Mouse (Mus musculus): ENCODE measurements around the gene Naa15. TPM values are rescaled to one million over a fixed set of nuclear protein-coding genes. Genes with fewer than 3 reads are reported as not detected.
"Not testable (repeated sequence)": the region's sequence is repeated elsewhere in the genome, so short reads cannot be mapped to it uniquely, and the experiment has no call there.

Naa15 gene
- polyA plus RNA-seq, 1 experiment, result 56.7 TPM

DNA sequence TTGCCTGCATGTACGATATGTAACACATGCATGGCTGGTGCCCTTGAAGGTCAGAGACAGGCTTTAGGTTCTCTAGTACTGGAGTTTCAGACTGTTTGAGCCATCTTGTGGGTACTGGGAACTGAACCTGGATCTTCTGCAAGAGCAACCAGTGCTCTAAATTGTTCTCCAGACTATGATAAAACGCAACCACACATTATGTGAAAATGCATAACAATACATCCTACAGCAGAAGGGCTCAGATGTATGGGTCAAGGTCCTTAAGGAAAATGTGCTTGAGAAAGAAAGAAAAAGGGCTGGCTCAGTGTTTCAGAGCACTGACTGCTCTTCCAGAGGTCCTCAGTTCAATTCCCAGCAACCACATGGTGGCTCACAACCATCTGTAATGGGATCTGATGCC, 21.3 kb upstream of the Naa15 start:
- H3K27ac ChIP-seq (ENCODE audit: insufficient read depth, low read depth, low read length), result no peak overlapping the region
- TF ChIP-seq CTCF (IDR thresholded peaks at IDR 0.05; ENCODE audit: low read depth, low read length) (no peak), POLR2A (IDR thresholded peaks at IDR 0.05; ENCODE audit: borderline replicate concordance, low read depth, low read length) (no peak)
- H3K4me3 ChIP-seq (ENCODE audit: insufficient read depth, low read length), result no peak overlapping the region
- no peaks in the 10 kb centered on the region; the same call in 1 of the 2 replicates for H3K4me1 ChIP-seq (ENCODE audit: control insufficient read depth, insufficient read depth, low read length)

DNA sequence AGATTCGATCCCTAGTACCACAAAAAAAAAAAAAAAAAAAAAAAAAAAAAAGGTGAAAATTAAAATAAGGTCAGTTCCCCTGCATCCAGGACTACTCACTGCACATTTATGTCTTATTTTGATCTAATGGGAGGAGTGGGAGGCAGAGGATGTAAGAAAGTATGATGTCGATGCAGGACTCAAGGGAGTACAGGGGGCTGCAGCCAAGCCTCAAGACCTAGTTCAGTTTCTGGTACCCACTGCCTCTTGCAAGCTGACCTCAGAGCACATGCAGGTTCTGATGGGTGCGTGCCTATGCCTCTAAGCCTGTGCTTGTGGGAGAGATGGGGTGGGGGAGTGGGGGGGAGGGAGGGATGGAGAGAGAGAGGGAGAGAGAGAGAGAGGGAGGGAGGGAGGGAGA, 20.1 kb upstream of the Naa15 start:
- Histone ChIP-seq H3K4me1 (ENCODE audit: control insufficient read depth, insufficient read depth, low read length) (no peaks in the 10 kb centered on the region; the same call in 1 of the 2 replicates), H3K27ac (ENCODE audit: insufficient read depth, low read depth, low read length) (no peak overlapping the region), H3K4me3 (ENCODE audit: insufficient read depth, low read length) (no peak overlapping the region)
- no peak for TF ChIP-seq POLR2A (IDR thresholded peaks at IDR 0.05; ENCODE audit: borderline replicate concordance, low read depth, low read length)
- TF ChIP-seq CTCF (IDR thresholded peaks at IDR 0.05; ENCODE audit: low read depth, low read length), result no peak

DNA sequence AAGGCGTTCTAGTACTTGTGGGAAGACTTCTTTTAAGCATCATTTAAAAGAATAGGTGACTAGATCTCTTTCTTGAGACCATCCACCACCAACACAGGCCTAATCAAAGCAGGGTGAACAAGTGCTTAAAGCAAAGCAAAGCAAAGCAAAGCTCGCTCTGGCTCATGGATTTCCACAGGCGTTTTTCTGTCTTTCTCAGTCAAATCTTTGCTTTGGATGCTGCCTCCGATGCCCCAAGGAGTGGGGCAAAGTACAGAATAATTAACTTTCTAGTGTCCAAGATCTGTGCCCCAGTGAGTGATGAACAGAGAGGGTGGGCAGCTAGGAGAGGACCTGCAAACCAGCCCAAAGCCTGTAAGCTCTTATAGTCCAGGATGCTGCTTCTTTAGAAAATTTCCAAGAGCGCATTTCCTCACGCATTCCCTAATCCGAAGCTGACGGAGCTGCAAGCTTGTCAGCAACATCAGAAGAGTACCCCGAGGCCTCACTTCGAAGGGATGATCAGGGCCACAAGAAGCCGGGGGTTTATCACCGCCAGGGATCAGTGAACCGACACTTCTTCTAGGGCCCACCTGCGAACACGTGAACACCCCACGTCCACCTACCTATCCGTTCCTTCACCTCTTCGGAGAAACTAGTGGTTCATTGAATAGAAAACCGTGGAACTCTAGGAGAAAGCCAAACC, 19.3 kb upstream of the Naa15 start:
- H3K4me3 ChIP-seq (ENCODE audit: insufficient read depth, low read length), result no peak overlapping the region
- no peak for TF ChIP-seq POLR2A (IDR thresholded peaks at IDR 0.05; ENCODE audit: borderline replicate concordance, low read depth, low read length)
- TF ChIP-seq CTCF (IDR thresholded peaks at IDR 0.05; ENCODE audit: low read depth, low read length), result no peak

DNA sequence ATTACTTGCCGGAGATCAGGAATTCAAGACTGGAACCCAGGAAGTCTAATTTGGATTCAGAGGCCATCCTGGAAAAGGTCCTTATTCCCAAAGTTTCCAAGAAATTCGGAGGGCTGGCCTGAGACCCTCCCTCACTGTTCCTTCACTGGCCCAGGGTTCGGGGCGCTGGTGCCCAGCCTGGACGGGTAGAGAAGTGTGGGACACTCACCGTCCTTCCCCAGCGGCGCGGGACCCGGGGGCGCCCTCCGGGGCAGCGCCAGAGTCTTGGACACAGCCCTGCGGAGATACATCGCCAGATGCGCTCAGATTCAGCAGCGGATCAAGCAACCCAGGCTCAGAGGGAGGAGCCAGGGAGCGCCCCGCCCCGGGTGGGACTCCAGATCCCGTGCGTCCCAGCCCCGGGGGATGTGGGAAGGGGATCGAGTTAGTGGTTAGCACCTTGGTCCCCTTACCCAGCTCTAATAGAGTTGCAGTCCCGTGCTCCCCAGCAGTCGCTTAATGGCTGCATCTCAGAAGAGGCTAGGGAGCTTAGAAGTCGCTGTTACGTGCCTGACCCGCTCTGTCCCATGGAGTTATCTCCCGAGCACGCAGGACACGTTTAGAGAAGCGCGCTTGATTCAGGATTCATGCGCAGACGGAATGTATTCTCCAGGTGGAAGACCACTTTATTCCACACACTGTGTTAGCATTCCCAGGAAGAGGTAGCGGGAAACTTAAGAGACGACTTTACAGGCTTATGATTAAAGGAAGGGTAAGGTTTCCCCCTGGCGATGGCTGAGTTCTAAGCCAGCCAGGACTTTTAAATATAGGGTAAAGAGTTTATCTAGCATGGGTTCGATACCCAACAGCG, 18.5 kb upstream of the Naa15 start, which contains the start of gene Mgarp:
TSS of gene Mgarp (minus strand) at position 520 of the 850 bp plus-strand sequence.
- TF ChIP-seq POLR2A (IDR thresholded peaks at IDR 0.05; ENCODE audit: borderline replicate concordance, low read depth, low read length) (no peak), CTCF (IDR thresholded peaks at IDR 0.05; ENCODE audit: low read depth, low read length) (no peak)
- Histone ChIP-seq H3K27ac (ENCODE audit: insufficient read depth, low read depth, low read length) (no peak within 1 kb of the TSS), H3K4me1 (ENCODE audit: control insufficient read depth, insufficient read depth, low read length) (no peaks in the 10 kb centered on the region; the same call in 1 of the 2 replicates), H3K4me3 (ENCODE audit: insufficient read depth, low read length) (peak within 1 kb of the TSS; percentile 62)

More for the DNA sequence above, 19.3 kb upstream of the Naa15 start:
- Histone ChIP-seq H3K4me1 (ENCODE audit: control insufficient read depth, insufficient read depth, low read length) (no peaks in the 10 kb centered on the region; the same call in 1 of the 2 replicates), H3K27ac (ENCODE audit: insufficient read depth, low read depth, low read length) (no peak overlapping the region)

DNA sequence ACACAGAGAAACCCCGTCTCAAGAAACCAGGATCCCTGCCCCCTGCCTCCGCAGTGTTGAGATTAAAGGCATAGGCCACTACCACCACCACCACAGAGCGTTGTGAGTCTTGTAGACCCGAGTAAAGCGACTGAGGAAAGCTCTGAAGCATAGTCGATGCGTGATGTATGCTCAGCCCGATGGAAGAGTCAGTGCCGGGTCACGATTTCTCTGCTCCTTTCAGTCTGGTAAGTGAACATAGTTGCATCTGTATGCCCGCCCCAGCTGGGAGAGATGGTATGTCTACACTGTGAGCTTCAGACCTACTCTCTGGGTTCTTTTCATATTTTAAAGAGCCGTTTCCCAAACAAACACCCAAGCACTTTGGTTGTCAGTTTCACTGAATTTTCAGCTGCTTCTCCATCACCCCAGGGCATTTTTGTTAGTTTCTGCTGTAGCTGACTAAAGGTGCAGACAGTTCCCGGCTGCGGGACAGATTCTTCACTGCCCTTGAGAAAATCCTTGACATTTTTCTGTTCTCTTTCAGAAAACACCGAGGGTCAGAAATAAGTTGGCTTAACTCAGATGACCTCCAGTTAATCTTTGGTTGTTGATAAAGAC, 17.1 kb upstream of the Naa15 start:
- Histone ChIP-seq H3K4me3 (ENCODE audit: insufficient read depth, low read length) (no peak overlapping the region), H3K4me1 (ENCODE audit: control insufficient read depth, insufficient read depth, low read length) (no peaks in the 10 kb centered on the region; the same call in 1 of the 2 replicates), H3K27ac (ENCODE audit: insufficient read depth, low read depth, low read length) (no peak overlapping the region)
- TF ChIP-seq POLR2A (IDR thresholded peaks at IDR 0.05; ENCODE audit: borderline replicate concordance, low read depth, low read length), result no peak
- no peak for TF ChIP-seq CTCF (IDR thresholded peaks at IDR 0.05; ENCODE audit: low read depth, low read length)

DNA sequence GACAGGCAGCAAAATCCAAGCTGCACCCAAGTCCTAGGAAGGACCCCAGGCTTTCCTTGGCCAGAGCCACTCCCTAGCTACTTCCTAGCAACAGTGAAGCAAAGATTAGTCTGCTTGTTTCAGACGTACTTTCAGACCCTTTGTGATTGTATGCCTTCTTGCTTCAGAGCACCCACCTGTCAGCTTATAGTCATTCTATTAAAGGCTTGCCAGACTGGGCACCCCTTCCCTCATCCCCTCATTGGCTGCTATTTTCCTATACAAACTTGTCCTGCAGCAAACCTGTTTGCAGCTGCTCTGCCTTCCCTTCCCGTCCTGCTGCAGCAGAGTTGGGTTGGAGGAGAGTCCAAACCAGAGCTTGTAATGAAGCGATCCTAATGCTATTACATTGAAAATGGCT, 16.3 kb upstream of the Naa15 start:
- no peak for TF ChIP-seq CTCF (IDR thresholded peaks at IDR 0.05; ENCODE audit: low read depth, low read length)
- no peak for TF ChIP-seq POLR2A (IDR thresholded peaks at IDR 0.05; ENCODE audit: borderline replicate concordance, low read depth, low read length)
- Histone ChIP-seq H3K4me3 (ENCODE audit: insufficient read depth, low read length) (no peak overlapping the region), H3K27ac (ENCODE audit: insufficient read depth, low read depth, low read length) (no peak overlapping the region), H3K4me1 (ENCODE audit: control insufficient read depth, insufficient read depth, low read length) (no peaks in the 10 kb centered on the region; the same call in 1 of the 2 replicates)

DNA sequence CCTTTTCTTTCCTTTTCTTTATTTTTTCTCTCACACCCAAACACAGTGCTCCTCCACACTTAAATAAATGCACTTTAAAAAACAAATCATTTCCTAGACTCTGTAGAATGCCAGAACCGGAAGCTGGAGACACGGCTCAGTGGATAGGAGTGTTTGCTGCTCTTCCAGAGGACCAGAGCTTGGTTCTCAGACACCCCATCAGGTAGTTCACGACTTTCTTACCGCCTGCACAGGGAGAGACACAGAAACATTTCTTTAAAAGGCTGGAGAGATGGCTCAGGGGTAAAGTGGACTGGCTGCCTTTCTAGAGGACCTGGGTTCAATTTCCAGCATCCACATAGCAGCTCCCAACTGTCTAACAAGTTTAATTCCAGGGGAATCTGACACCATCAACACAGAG, 15.4 kb upstream of the Naa15 start:
- H3K4me1 ChIP-seq (ENCODE audit: control insufficient read depth, insufficient read depth, low read length), result no peaks in the 10 kb centered on the region; the same call in 1 of the 2 replicates
- H3K4me3 ChIP-seq (ENCODE audit: insufficient read depth, low read length), result no peak overlapping the region
- no peak overlapping the region for H3K27ac ChIP-seq (ENCODE audit: insufficient read depth, low read depth, low read length)
- TF ChIP-seq POLR2A (IDR thresholded peaks at IDR 0.05; ENCODE audit: borderline replicate concordance, low read depth, low read length) (no peak), CTCF (IDR thresholded peaks at IDR 0.05; ENCODE audit: low read depth, low read length) (no peak)

DNA sequence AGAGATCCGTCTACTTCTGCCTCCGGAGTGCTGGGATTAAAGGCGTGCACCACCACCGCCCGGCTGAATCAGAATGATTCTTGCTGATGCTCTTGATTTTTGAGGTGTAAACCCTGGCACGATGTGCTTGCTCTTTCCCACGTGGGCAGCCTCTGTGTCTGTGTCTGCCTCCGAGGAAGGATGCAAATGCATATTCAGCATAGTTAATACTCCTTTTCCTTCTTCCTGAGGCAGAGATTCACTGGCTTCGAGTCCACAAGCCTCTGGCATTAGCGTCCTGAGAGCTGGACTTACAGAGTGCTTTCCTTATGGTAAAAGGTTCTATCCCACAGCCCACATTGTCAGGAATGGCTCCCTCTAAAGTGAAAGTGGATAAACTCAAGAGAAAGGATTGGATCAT, 14.3 kb upstream of the Naa15 start:
- Histone ChIP-seq H3K4me1 (ENCODE audit: control insufficient read depth, insufficient read depth, low read length) (no peaks in the 10 kb centered on the region; the same call in 1 of the 2 replicates), H3K4me3 (ENCODE audit: insufficient read depth, low read length) (no peak overlapping the region), H3K27ac (ENCODE audit: insufficient read depth, low read depth, low read length) (no peak overlapping the region)
- TF ChIP-seq CTCF (IDR thresholded peaks at IDR 0.05; ENCODE audit: low read depth, low read length) (no peak), POLR2A (IDR thresholded peaks at IDR 0.05; ENCODE audit: borderline replicate concordance, low read depth, low read length) (no peak)

DNA sequence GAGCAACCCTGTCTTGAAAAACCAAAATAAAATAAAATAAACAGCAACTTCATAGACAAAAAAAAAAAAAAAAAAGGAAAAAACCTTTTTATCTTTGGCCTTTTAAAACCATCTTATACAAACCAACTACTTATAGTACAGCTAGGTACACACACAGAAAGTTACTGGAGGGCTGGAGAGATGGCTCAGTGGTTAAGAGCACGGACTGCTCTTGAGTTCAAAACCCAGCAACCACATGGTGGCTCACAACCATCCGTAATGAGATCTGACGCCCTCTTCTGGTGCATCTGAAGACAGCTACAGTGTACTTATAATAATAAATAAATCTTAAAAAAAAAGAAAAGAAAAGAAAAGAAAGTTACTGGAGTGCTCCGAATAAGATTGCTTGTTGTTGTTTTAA, 12.9 kb upstream of the Naa15 start:
- not testable (repeated sequence) for H3K27ac ChIP-seq (ENCODE audit: insufficient read depth, low read depth, low read length); H3K4me3 ChIP-seq (ENCODE audit: insufficient read depth, low read length); H3K4me1 ChIP-seq (ENCODE audit: control insufficient read depth, insufficient read depth, low read length)

DNA sequence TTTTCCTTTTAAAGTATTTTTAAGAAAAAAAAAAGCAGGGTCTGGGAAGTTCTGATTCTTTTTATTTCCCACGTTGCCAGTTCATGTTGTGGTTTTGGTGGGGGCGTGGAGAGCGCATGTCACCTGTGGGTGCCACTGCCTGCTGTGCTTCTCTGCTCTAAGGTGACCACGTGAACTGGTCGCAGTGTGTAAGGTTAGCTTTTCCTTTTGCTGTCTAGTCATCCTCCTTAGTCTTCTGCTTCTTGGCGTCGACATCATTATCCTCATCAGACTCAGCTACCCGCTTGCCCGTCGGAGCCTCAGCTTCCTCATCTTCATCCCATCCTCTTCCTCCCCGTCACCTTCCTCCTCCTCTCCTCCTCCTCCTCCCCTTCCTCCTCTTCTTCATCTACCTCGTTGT, 12.3 kb upstream of the Naa15 start:
- TF ChIP-seq POLR2A (IDR thresholded peaks at IDR 0.05; ENCODE audit: borderline replicate concordance, low read depth, low read length), result no peak
- no peak for TF ChIP-seq CTCF (IDR thresholded peaks at IDR 0.05; ENCODE audit: low read depth, low read length)
- H3K4me1 ChIP-seq (ENCODE audit: control insufficient read depth, insufficient read depth, low read length), result no peaks in the 10 kb centered on the region; the same call in 1 of the 2 replicates
- no peak overlapping the region for H3K4me3 ChIP-seq (ENCODE audit: insufficient read depth, low read length)
- no peak overlapping the region for H3K27ac ChIP-seq (ENCODE audit: insufficient read depth, low read depth, low read length)

All from bone marrow macrophage, adult 2 months (primary cell).